Mouse (Mus musculus) neural tube, embryonic 15.5 days (tissue): Measurements from ENCODE around the gene Palld. TPM values are rescaled to one million over a fixed set of nuclear protein-coding genes. Genes with fewer than 3 reads are reported as not detected.
A peak's percentile ranks its signal among the peaks of the same experiment; 100 is the strongest.

Experiments
- ATAC-seq: fragments of 200-750 bp; cut with Nextera tagmentation; 2 replicates; pipeline ENCODE4 v1.8.0; 2017; ENCODE audit warnings: mild to moderate bottlenecking, moderate TSS enrichment, moderate library complexity; ENCODE audit not compliant: low FRiP score
- H3K27ac ChIP-seq: fragments of 300-500 bp; sonication (generic); replicated peaks from 2 replicates; pipeline ENCODE4 v1.5.1; 2015; ENCODE audit warnings: mild to moderate bottlenecking, inconsistent platforms
- H3K27me3 ChIP-seq: fragments of 300-500 bp; sonication (generic); replicated peaks from 2 replicates; pipeline ENCODE4 v1.6.1; 2015; ENCODE audit warnings: inconsistent platforms
- H3K36me3 ChIP-seq: fragments of 300-500 bp; sonication (generic); 2 replicates; pipeline ENCODE4 v1.6.1; 2015; ENCODE audit warnings: inconsistent platforms
- H3K4me1 ChIP-seq: fragments of 300-500 bp; sonication (generic); 2 replicates; pipeline ENCODE4 v1.6.1; 2015; ENCODE audit warnings: inconsistent platforms
- H3K4me2 ChIP-seq: fragments of 300-500 bp; sonication (generic); 2 replicates; pipeline ENCODE4 v1.6.1; 2015; ENCODE audit warnings: inconsistent platforms, mild to moderate bottlenecking, moderate library complexity
- H3K4me3 ChIP-seq: fragments of 300-500 bp; sonication (generic); replicated peaks from 2 replicates; pipeline ENCODE4 v1.5.1; 2015; ENCODE audit warnings: mild to moderate bottlenecking, inconsistent platforms
- H3K9ac ChIP-seq: fragments of 300-500 bp; sonication (generic); replicated peaks from 2 replicates; pipeline ENCODE4 v1.6.1; 2015; ENCODE audit warnings: mild to moderate bottlenecking, inconsistent platforms
- H3K9me3 ChIP-seq: fragments of 300-500 bp; sonication (generic); replicated peaks from 2 replicates; pipeline ENCODE4 v1.6.1; 2016; ENCODE audit warnings: inconsistent platforms
- WGBS: fragments of 180-500 bp; shearing (Covaris S2); methylation state at CpG from one replicate; pipeline ENCODE4 v1.1.7; 2015; ENCODE audit warnings: mixed read lengths; 5-methylcytosine and 5-hydroxymethylcytosine counted together
- polyA plus RNA-seq: library from polyadenylated mRNA; unstranded; fragments of >200 nt; fragmentation: Nextera tagmentation; extraction: Ambion mirVana; gene quantifications from 2 replicates; pipeline ENCODE4 v1.2.1, GENCODE M21; 2015

Palld gene
- polyA plus RNA-seq, 1 experiment from 2014 or later = 16.0 TPM

DNA sequence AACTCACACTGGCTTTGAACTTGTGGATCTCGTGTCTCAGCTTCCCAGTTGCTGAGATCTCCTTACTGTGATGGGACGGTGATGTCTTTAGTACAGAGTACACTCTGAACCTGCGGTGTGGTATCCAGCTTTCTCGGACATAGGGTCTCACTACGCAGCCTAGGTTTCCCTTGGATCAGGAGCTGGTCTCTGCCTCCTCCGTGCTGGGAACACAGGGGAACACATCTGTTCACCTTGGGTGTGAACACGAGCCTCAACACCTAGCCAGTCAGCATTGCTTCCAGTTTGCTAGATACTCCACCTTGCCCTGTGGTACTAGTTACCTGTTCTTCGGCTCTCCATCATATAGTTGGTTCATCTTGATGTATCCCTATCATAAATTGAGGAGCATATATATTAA is 413.9 kb downstream of the Palld start:
- H3K9ac ChIP-seq = peak overlapping the region; percentile 87; the same call in 1 of the 2 replicates
- 89% methylated on average over 8 of the region's 8 CpGs for WGBS
- peaks cover 12% of the 10 kb centered on the region for H3K4me1 ChIP-seq
- H3K9me3 ChIP-seq = no peaks in the 10 kb centered on the region
- H3K4me2 ChIP-seq = peak overlapping the region; percentile 80
- no peak overlapping the region for H3K27ac ChIP-seq
- no peak for ATAC-seq
- no peak overlapping the region for H3K4me3 ChIP-seq
- peaks cover 3% of the 10 kb centered on the region; the same call in 1 of the 2 replicates for H3K36me3 ChIP-seq
- H3K27me3 ChIP-seq = no peaks in the 10 kb centered on the region

DNA sequence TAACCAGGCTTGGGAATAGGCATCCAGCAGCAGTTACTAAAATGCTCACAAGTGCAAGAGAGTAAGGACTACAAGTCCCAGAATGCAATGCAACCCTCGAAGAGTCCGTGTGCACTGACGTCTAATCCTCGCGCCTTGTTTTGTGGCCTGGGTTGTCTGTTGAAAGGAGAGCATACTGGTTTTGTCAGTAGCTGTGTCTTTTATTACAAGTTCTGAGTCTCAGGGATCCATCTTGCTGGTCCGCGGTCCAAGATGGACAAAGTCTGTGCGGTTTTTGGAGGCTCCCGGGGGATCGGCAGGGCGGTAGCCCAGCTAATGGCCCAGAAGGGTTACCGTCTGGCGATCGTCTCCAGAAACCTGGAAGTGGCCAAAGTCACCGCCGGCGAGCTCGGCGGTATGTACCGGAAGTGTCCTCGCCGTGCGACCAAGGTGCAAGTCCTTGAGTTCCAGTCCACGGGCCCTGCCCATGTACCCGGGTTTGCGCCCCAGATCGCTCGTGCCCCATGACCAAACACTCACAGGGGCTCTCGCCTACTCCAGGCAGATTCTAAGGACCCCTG is 414.8 kb downstream of the Palld start, which contains the start of gene Cbr4:
Gene Cbr4, plus strand, starts transcription at position 138 of the 560 bp plus-strand sequence.
- peak within 1 kb of the TSS; percentile 97 for H3K27ac ChIP-seq
- under 1% methylated on average over 29 of the region's 29 CpGs for WGBS
- ATAC-seq = peak; percentile 97

DNA sequence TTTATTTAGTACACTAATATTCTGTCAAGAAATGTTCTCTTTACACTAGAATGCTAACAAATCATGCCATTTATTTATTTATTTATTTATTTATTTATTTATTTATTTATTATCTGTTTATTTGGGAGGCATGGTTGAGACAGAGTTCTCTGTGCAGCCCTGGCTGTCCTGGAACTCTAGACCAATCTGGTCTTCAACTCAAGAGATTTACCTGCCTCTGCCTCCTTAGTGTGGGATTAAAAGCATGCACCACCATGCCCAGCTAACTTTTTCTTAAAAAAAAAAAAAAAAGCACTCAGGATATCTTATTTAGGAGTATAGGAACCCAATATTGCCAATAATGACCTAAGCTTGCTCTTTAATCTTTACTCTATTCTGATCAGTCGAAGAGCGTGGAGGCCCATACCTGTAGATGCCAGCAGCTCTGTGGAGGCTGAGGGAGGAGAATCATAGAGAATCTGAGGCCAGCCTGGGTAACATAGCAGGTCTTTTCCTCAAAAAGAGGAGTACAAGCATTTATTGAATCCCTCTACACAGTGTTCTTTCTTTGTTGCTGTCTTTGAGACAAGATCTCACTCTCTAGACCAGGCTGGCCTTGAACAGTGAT is 415.5 kb downstream of the Palld start:
- Histone ChIP-seq H3K36me3 (no peaks in the 10 kb centered on the region), H3K9me3 (no peaks in the 10 kb centered on the region), H3K4me3 (peak overlapping the region; percentile 67), H3K27ac (peak overlapping the region; percentile 97), H3K27me3 (no peaks in the 10 kb centered on the region), H3K4me1 (peaks cover 12% of the 10 kb centered on the region), H3K4me2 (peak overlapping the region; percentile 80), H3K9ac (no peak overlapping the region)
- peak; percentile 39 for ATAC-seq
- WGBS = 97% methylated on average over 2 of the region's 2 CpGs

More for the DNA sequence above, 414.8 kb downstream of the Palld start, which contains the start of gene Cbr4:
- peak within 1 kb of the TSS; percentile 87 for H3K9ac ChIP-seq
- no peaks in the 10 kb centered on the region for H3K36me3 ChIP-seq
- H3K4me2 ChIP-seq = peak within 1 kb of the TSS; percentile 80
- H3K4me1 ChIP-seq = peaks cover 12% of the 10 kb centered on the region
- no peaks in the 10 kb centered on the region for H3K27me3 ChIP-seq
- H3K4me3 ChIP-seq = peak within 1 kb of the TSS; percentile 67
- H3K9me3 ChIP-seq = no peaks in the 10 kb centered on the region

DNA sequence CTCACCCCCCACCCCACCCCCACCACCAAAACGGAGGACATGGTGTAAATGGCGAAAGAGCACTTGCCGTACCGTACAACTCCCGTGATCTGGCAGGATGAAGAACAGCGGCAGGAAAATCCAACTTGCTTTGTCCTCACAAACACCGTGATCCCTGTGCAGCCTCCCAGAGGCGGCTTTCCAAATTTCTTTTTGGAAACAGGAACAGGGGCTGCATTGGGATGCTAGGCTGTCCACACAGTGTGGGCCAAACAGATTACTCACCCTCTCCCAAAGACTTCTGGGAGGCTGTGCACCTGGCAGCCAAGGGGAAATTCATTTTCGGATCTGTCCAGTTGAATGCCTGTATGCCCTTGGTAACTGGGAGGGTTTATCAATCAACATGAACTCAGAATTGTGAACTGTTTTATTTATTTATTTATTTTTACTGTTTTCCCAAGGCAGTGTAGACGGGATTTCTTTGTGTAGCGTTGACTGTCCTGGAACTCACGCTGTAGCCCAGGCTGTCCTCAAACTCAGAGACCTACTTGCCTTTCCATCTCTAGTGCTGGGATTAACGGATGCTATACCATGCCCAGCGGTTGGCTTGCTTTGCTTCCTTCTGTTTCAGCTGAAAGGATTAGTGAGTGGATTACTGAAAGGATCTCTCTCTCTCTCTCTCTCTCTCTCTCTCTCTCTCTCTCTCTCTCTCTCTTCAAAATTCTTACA is 422.1 kb downstream of the Palld start:
- H3K36me3 ChIP-seq = no peaks in the 10 kb centered on the region
- H3K9me3 ChIP-seq = no peaks in the 10 kb centered on the region
- 0 out of 2 replicates have a peak, but pooled peaks have one; percentile 3 for ATAC-seq
- H3K27me3 ChIP-seq = no peaks in the 10 kb centered on the region
- WGBS = 85% methylated on average over 14 of the region's 14 CpGs
- H3K9ac ChIP-seq = no peak overlapping the region
- H3K4me2 ChIP-seq = no peak overlapping the region
- H3K27ac ChIP-seq = no peak overlapping the region
- H3K4me3 ChIP-seq = no peak overlapping the region
- no peaks in the 10 kb centered on the region for H3K4me1 ChIP-seq

DNA sequence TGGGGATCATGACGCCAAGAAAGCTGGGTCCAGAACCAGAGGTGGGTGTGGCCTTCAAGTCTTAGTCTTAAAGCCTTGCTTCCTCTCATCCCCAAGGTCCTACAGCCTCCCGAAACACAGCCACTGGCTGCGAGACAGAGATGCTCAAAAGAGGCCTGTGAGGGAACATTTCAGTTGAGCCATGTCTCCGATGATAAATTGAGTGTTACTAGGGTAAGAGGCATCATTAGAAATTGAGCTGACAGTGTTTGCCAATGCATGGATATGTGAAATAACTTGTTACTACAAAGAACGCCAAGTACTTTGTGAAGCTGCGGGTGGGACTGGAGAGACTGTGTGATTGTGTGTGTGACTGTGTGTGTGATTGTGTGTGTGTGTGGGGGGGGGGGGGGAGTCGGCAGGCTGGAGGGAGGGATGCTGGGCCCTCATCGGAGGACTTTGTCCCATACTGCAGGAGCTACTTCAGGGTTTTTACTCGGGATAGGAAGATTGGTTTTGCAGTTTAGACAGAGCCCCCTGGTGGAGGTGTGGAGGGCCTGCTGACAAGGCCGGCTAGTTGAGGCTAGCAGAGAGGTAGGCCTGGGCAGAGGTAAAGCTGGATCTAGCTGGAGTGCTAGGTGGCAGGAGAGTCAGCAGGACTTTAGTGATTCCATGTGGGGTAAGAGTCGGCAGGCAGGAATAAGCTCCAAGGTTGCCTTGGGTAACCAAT is 422.8 kb downstream of the Palld start:
- H3K4me1 ChIP-seq = no peaks in the 10 kb centered on the region

DNA sequence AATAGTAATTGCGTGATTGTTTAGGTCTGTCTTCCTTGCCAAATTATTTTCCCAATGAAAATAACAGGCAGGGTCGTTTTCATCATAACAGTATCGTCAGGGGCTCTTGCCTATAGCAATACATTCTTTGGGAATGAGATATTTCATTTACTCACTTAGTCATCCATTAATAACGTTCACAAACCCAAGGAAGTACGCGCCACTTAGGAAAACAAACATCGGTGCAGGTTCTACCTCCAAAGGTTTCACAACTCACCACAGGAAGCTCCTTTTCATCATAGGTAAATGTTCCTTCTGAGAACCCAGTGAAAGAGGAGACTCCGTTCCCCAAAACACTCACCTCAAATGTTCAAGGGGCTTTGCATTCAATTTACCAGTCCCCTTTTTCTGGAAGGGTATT is 423.7 kb downstream of the Palld start:
- no peak overlapping the region for H3K9ac ChIP-seq
- no peaks in the 10 kb centered on the region for H3K9me3 ChIP-seq
- no peak overlapping the region for H3K4me3 ChIP-seq
- 76% methylated on average over 8 of the region's 8 CpGs for WGBS
- no peak overlapping the region for H3K4me2 ChIP-seq
- H3K27ac ChIP-seq = no peak overlapping the region
- H3K27me3 ChIP-seq = no peaks in the 10 kb centered on the region
- ATAC-seq = no peak
- H3K4me1 ChIP-seq = no peaks in the 10 kb centered on the region
- H3K36me3 ChIP-seq = no peaks in the 10 kb centered on the region

More for the DNA sequence above, 422.8 kb downstream of the Palld start:
- Histone ChIP-seq H3K9ac (no peak overlapping the region), H3K4me2 (no peak overlapping the region), H3K4me3 (no peak overlapping the region), H3K9me3 (no peaks in the 10 kb centered on the region), H3K27me3 (no peaks in the 10 kb centered on the region), H3K27ac (no peak overlapping the region), H3K36me3 (no peaks in the 10 kb centered on the region)
- ATAC-seq = 0 out of 2 replicates have a peak, but pooled peaks have one; percentile 24
- WGBS = 58% methylated on average over 11 of the region's 11 CpGs

DNA sequence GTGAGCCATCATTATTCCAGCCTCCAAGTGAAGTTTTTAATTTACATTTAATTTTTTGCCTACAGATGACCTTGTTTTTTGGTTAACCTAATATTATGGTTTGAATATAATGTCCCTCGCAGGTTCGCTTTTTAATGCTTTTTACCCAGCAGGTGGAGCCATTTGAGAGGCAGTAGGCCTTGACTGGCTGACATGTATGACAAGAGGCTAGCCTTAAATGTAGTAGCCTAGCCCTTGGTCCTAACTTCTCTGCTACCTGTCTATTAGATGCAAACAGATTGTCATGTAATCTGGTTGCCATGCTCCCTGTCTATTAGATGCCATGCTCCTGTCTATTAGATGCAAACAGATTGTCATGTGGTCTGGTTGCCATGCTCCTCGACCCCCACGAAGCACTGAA is 424.3 kb downstream of the Palld start:
- Histone ChIP-seq H3K36me3 (no peaks in the 10 kb centered on the region), H3K9ac (no peak overlapping the region), H3K27me3 (no peaks in the 10 kb centered on the region), H3K27ac (no peak overlapping the region), H3K4me3 (no peak overlapping the region), H3K9me3 (no peaks in the 10 kb centered on the region), H3K4me1 (no peaks in the 10 kb centered on the region), H3K4me2 (no peak overlapping the region)
- ATAC-seq = no peak
- WGBS = 93% methylated on average over 4 of the region's 4 CpGs

DNA sequence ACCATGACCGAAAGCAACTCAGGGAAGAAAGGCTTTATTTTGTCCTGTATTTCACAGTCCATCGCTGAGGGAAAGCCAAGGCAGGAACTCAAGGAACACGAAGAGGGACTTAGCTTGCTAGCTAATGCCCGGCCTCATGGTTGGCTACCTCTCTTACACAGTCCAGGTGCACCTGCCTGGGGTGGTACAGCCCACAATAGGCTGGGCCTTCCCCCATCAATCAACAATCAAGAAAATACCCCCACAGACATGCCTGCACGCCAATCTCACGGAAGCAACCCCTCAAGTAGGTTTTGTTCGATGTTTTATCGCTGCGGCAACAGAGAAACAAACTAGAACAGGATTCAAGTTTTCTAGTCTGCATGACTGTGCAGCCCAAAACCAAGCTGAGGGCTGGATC is 426.3 kb downstream of the Palld start:
- H3K9ac ChIP-seq = no peak overlapping the region

DNA sequence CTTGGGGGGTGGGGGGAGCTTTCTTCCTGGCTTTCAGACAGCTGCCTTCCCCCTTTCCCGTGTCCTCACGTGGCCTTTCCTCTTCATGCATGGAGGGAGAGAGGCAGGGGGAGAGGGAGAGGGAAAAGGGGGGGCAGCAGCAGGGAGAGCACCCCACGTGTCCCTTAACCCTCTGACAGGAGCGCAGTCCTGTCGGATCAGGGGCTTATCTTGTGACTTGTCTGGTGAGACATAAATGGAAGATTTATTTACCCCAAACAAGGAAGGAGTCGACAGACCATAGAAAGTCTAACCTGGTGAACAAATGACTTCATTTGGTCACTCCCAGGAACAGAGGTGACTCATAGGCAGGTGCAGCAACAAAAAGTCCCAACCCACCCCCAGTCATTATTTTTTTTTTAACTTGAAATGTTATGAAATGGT is 427.2 kb downstream of the Palld start:
- ATAC-seq = no peak
- Histone ChIP-seq H3K27ac (no peak overlapping the region), H3K9me3 (no peaks in the 10 kb centered on the region), H3K4me1 (no peaks in the 10 kb centered on the region), H3K36me3 (no peaks in the 10 kb centered on the region), H3K27me3 (no peaks in the 10 kb centered on the region), H3K4me3 (no peak overlapping the region), H3K9ac (no peak overlapping the region), H3K4me2 (no peak overlapping the region)
- 75% methylated on average over 6 of the region's 6 CpGs for WGBS

More for the DNA sequence above, 426.3 kb downstream of the Palld start:
- Histone ChIP-seq H3K36me3 (no peaks in the 10 kb centered on the region), H3K9me3 (no peaks in the 10 kb centered on the region), H3K27ac (no peak overlapping the region), H3K27me3 (no peaks in the 10 kb centered on the region), H3K4me1 (no peaks in the 10 kb centered on the region), H3K4me2 (no peak overlapping the region), H3K4me3 (no peak overlapping the region)
- ATAC-seq = no peak
- WGBS = 84% methylated on average over 9 of the region's 9 CpGs

DNA sequence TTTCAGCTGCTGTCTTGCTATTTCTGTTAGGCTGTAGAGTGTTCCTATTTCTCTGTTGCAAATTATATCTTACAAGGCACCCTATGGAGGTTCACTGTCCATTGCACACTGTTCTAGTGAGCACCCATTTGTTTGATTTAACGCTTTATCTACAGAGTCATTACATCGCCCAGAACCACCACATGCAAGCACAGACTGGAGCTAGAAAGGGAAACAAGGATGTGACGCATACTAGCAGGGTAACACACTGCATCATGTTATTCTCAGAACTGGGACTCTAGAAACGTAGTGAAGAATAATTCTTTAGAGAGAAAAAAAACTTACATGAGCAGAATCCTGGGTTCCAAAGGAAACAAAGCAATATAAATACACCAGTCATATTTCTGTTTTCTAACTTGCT is 432.3 kb downstream of the Palld start:
- Histone ChIP-seq H3K9me3 (no peaks in the 10 kb centered on the region), H3K9ac (no peak overlapping the region), H3K27ac (no peak overlapping the region), H3K4me2 (no peak overlapping the region), H3K27me3 (no peaks in the 10 kb centered on the region), H3K4me1 (peaks cover 8% of the 10 kb centered on the region; the same call in 1 of the 2 replicates), H3K4me3 (no peak overlapping the region), H3K36me3 (no peaks in the 10 kb centered on the region)
- WGBS = 87% methylated on average over 4 of the region's 4 CpGs
- no peak for ATAC-seq

DNA sequence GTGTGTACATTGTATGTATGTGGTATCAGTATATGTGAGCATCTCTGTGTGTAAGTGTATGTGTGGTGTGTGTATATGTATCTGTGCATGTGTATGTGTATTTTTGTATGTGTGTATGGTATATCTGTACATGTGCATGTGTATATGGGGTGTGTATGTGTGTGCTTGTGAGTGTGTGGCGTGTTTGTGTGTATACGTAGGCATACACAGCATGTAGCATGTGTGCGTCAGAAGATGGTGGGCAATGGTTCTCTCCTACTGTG is 435.0 kb downstream of the Palld start:
- Histone ChIP-seq H3K36me3 (no peaks in the 10 kb centered on the region), H3K27me3 (no peaks in the 10 kb centered on the region), H3K27ac (no peak overlapping the region), H3K4me2 (no peak overlapping the region), H3K9me3 (no peaks in the 10 kb centered on the region), H3K4me3 (no peak overlapping the region), H3K9ac (no peak overlapping the region), H3K4me1 (peaks cover 8% of the 10 kb centered on the region; the same call in 1 of the 2 replicates)
- WGBS = 95% methylated on average over 3 of the region's 3 CpGs
- no peak; the same call in 1 of the 2 replicates for ATAC-seq
